Mouse (Mus musculus) thymus, adult 2 months (tissue): ENCODE data around the gene Srrm4. TPM values are rescaled to one million over a fixed set of nuclear protein-coding genes. Genes with fewer than 3 reads are reported as not detected.

Experiments used
- DNase-seq: peaks from one replicate; pipeline ENCODE4 v3.0.0; 2021
- H3K27ac ChIP-seq: fragments of 200-500 bp; 2 replicates; pipeline ENCODE4 v1.5.1; 2012; ENCODE audit warnings: low read length, control low read depth; ENCODE audit not compliant: control insufficient read depth, insufficient read depth
- H3K27me3 ChIP-seq: fragments of 200-500 bp; 2 replicates; pipeline ENCODE4 v1.6.1; 2012; ENCODE audit warnings: mild to moderate bottlenecking, low read length, moderate library complexity, mixed read lengths; ENCODE audit not compliant: control insufficient read depth, insufficient read depth
- H3K36me3 ChIP-seq: fragments of 200-500 bp; 2 replicates; pipeline ENCODE4 v1.6.1; 2012; ENCODE audit warnings: mild to moderate bottlenecking, low read length, moderate library complexity; ENCODE audit not compliant: control insufficient read depth, insufficient read depth
- H3K4me1 ChIP-seq: fragments of 200-500 bp; replicated peaks from 2 replicates; pipeline ENCODE4 v1.6.1; 2012; ENCODE audit warnings: low read length; ENCODE audit not compliant: control insufficient read depth, insufficient read depth
- H3K4me3 ChIP-seq: fragments of 200-500 bp; 2 replicates; pipeline ENCODE4 v1.5.1; 2012; ENCODE audit warnings: mild to moderate bottlenecking, low read length, control low read depth, moderate library complexity; ENCODE audit not compliant: control insufficient read depth, insufficient read depth
- CTCF ChIP-seq: fragments of 200-500 bp; IDR thresholded peaks from 2 replicates; pipeline ENCODE4 v1.5.1; 2012; ENCODE audit warnings: mild to moderate bottlenecking, control low read depth, low read length, moderate library complexity, borderline replicate concordance; ENCODE audit not compliant: control insufficient read depth, poor library complexity, insufficient read depth; ENCODE audit errors: extremely low read depth
- POLR2A ChIP-seq: fragments of 200-500 bp; IDR thresholded peaks from 2 replicates; pipeline ENCODE4 v1.6.1; 2012; ENCODE audit warnings: mild to moderate bottlenecking, low read length, control low read depth, moderate library complexity; ENCODE audit not compliant: control insufficient read depth, poor library complexity, insufficient read depth; ENCODE audit errors: extremely low read depth
- WGBS: fragments of 180-500 bp; shearing (Covaris S2); methylation state at CpG from one replicate; pipeline ENCODE4 v1.1.7; 2018; 5-methylcytosine and 5-hydroxymethylcytosine counted together
- polyA plus RNA-seq: library from polyadenylated mRNA; depleted of rRNA; stranded (reverse); fragments of >200 nt; gene quantifications from 2 replicates; pipeline ENCODE4 v1.2.3, GENCODE M21; 2012

Gene Srrm4
- polyA plus RNA-seq, 1 experiment, result 0.67 TPM

DNA sequence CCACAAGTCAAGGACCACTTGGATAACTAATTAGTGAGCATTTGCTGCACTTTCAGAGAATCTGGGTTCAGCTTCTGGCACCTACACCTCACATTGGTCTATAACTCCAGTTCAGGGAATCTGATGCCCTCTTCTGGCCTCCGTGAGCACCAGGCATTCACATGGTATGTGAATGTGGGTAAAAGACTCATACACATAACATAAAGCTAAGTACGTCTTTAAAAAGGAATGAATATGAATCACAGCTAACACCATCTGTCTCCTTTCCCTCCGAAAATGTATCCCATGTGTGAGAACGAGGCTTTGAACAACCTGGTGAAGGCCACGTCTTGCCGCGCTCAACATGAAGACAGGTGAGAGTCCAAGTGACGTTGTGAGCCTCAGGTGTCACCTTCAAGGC lies 12.1 kb downstream of the Srrm4 start:
- no peaks in the 10 kb centered on the region for H3K27me3 ChIP-seq
- H3K27ac ChIP-seq, result no peak overlapping the region
- DNase-seq, result no peak
- 88% methylated on average over 8 of the region's 8 CpGs for WGBS
- no peak for TF ChIP-seq POLR2A
- no peak for TF ChIP-seq CTCF
- H3K36me3 ChIP-seq, result no peaks in the 10 kb centered on the region
- no peaks in the 10 kb centered on the region for H3K4me1 ChIP-seq
- H3K4me3 ChIP-seq, result no peak overlapping the region

DNA sequence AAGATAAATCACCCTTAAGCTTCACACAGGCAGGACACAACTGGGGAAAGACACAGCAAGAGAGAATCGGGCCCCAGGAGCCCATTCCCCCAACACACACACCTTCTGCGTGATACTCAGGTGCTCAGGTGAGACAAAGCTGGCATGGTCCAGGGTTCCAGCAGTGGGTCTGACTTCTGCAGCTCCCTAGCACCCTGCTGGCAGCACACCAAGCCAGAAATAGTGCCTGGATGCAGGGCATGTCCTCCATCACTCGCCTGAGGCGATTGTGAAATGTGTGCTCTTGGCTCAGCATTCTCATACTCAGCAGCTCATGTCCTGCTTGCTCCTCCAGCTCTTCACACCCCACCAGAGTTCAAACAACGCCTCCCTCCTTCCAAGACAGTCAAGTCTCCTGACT lies 14.5 kb downstream of the Srrm4 start:
- H3K27ac ChIP-seq, result no peak overlapping the region
- no peak for DNase-seq
- 83% methylated on average over 5 of the region's 5 CpGs for WGBS
- no peaks in the 10 kb centered on the region for H3K27me3 ChIP-seq
- TF ChIP-seq POLR2A (no peak), CTCF (no peak)
- no peaks in the 10 kb centered on the region for H3K36me3 ChIP-seq
- H3K4me3 ChIP-seq, result no peak overlapping the region
- H3K4me1 ChIP-seq, result no peaks in the 10 kb centered on the region

DNA sequence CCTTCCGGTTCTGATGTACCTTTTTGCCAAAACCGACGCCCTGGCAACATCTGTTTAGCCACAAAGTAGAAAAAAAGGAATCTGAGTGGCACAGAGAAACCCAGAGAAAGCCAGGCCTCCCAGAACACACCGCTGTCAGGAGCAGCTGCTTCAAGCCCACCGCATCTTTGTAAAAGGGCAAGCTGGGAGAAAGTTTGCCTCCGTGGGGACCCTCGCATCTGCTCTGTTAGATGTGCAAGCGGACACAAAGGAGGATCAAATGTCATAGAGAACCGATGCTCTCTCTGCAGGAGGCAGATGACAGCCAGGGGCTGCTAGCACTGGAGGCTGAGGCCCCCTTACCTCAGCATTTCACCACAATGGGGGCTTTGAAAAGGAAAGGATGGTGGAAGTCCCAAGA lies 18.3 kb downstream of the Srrm4 start:
- H3K36me3 ChIP-seq, result no peaks in the 10 kb centered on the region
- H3K4me3 ChIP-seq, result no peak overlapping the region
- no peaks in the 10 kb centered on the region for H3K27me3 ChIP-seq
- 60% methylated on average over 9 of the region's 9 CpGs for WGBS
- H3K4me1 ChIP-seq, result no peaks in the 10 kb centered on the region
- no peak for DNase-seq
- TF ChIP-seq CTCF, result no peak
- no peak for TF ChIP-seq POLR2A
- no peak overlapping the region for H3K27ac ChIP-seq

DNA sequence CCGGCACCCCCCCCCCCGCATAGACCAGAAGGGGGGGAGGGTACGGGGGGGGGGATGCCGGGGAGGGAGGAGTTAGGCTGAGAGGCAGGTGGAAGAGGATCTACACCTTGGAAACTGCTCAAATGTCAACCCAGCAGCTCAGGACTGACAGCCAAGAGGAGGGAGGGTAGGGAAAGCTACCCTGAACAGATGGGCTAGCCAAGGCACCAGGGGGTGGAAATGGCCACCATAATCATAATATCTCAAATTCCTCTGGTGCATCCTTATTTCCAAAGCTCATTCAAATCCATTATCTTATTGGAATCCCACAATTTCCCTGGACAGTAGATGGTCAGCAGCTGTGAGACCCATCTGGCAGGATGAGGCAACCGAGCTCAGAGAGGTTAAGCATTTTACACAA lies 19.7 kb downstream of the Srrm4 start:
- TF ChIP-seq CTCF (no peak), POLR2A (no peak)
- Histone ChIP-seq H3K4me3 (no peak overlapping the region), H3K27me3 (no peaks in the 10 kb centered on the region), H3K27ac (no peak overlapping the region), H3K36me3 (no peaks in the 10 kb centered on the region), H3K4me1 (no peaks in the 10 kb centered on the region)
- WGBS, result 29% methylated on average over 5 of the region's 5 CpGs
- no peak for DNase-seq

DNA sequence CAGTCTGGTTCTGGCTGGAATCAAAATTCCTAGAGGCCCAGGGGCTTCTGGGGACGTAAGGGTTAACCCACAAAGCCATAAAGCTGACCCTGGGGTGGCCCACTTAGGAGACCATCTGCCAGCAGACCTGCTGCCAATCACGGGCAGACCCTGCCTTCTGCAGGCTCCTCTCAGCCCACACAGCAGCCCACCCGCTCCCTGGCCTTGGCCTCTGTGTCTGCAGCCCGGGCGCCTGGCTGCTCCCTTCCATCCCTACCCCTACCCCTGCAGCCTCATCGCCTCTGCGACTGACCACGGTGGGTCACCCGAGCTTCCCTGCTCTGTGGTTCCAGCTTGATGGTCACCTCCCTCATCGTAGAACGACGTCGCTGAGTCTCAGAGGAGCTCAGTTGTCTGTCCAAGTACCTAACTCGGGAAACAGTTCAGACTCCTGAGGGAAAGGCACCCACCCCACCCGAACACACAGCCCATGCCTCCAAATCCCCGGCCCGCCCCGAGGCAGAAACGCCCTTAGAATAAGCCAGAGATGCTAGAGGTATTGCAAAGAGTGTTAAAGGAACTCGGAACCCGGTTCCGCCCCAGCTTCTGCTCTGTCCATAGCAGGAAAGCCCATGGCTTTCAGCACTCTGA lies 20.3 kb downstream of the Srrm4 start:
- H3K4me3 ChIP-seq, result no peak overlapping the region
- 21% methylated on average over 22 of the region's 22 CpGs for WGBS
- no peak for DNase-seq
- no peaks in the 10 kb centered on the region for H3K27me3 ChIP-seq
- H3K4me1 ChIP-seq, result no peaks in the 10 kb centered on the region
- H3K36me3 ChIP-seq, result no peaks in the 10 kb centered on the region
- H3K27ac ChIP-seq, result no peak overlapping the region
- TF ChIP-seq POLR2A (no peak), CTCF (no peak)

DNA sequence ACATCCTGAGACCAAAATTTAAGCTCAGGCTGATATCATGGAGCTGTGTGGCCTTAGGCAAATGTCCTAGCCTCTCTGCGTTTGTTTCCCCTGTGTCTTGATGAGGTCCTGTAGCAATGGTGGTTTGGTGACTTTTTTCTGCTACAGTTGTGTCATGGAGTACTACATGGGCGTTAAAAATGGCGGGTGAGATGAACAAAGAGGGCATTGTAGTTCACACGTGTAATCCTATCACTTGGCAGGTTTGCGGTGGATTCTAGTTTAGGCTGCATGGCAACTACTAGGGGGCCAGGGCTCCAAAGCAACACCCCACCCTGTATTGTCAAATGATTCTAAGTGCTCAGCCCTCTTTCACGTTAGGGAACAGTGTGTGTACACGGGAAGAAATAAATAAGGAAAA lies 21.1 kb downstream of the Srrm4 start:
- H3K36me3 ChIP-seq, result no peaks in the 10 kb centered on the region
- DNase-seq, result no peak
- no peaks in the 10 kb centered on the region for H3K27me3 ChIP-seq
- WGBS, result 77% methylated on average over 7 of the region's 7 CpGs
- H3K4me3 ChIP-seq, result no peak overlapping the region
- no peak overlapping the region for H3K27ac ChIP-seq
- H3K4me1 ChIP-seq, result no peaks in the 10 kb centered on the region
- TF ChIP-seq CTCF, result no peak
- no peak for TF ChIP-seq POLR2A

DNA sequence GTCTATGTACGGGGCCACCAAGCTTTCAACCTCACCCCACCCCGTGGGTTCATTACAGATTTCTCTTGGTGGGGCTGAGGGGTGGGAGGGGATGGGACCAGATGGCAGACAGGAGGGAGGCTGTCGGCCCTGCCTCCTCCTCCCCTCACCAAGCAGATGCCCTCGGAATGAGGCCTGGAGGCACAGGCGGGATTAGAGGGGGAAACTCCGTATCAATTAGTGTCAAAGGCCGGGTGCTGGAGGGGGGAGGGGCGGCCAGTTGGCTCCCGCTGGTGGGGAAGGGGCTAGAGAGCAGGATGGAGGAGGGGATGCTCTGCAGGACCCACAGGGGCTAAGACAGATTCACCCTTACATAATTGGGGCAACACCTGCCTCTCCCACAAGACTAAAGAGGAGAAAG lies 22.0 kb downstream of the Srrm4 start:
- no peaks in the 10 kb centered on the region for H3K36me3 ChIP-seq
- no peaks in the 10 kb centered on the region for H3K4me1 ChIP-seq
- no peak overlapping the region for H3K4me3 ChIP-seq
- 19% methylated on average over 9 of the region's 9 CpGs for WGBS
- no peaks in the 10 kb centered on the region for H3K27me3 ChIP-seq
- no peak overlapping the region for H3K27ac ChIP-seq
- TF ChIP-seq POLR2A, result no peak
- no peak for TF ChIP-seq CTCF
- no peak for DNase-seq
